Mouse (Mus musculus) brain, embryonic 18.5 days (tissue): ENCODE data around the gene Rab22a.
"Not testable (repeated sequence)": the region's sequence is repeated elsewhere in the genome, so short reads cannot be mapped to it uniquely, and the experiment has no call there.

Experiments used
- DNase-seq: peaks from one replicate; pipeline ENCODE4 v3.0.0-alpha.2; 2012; ENCODE audit warnings: low read depth, low spot score

The Rab22a gene

DNA sequence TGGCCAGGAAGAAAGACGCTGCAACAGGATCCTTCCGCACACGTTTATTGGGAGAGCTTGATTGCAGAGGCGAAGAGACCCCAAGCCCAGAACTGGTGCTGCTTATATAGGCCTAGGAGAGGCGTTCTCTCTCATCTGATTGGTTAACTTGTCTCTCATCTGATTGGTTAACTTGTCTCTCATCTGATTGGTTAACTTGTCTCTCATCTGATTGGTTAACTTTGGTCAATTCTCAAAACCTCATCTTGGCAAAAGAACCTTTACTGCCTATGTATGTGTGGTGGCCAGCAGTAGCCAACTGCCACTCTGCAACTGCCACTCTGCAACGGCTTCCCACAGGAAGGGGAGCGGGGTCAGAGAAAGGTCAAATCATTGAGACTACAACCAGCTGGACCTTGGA lies 59.6 kb downstream of the Rab22a start, which contains the start of gene 1700010B08Rik:
1700010B08Rik (plus strand) TSS at position 301 of the 400 bp plus-strand sequence.
- not testable (repeated sequence) for DNase-seq

DNA sequence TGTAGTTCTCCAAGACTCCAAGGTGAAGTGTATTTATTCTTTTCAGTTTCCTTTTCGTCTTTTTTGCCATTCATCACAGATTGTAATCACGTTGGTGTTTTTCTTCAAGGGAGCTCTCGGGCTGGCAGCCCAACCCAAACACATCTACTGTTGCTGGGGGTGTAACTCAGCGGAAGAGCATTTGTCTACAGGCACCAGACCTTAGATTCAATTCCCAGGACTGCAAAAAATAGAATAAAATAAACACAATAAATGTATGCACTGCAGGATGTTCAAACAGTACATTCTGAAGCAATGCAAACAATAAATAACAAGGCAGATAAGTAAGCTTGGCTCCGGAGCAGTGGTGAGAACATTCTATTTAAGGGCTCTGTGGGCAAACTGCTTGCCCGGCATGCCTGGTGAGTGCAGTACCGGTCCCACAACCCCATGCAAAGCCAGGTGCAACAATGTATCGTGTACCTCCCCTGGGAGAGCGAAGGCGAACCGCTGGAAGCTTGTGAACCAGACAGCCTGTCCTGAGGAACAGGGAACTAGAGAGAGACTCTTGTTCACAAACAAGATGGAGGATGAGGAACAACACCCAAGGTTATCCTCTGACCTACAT lies 62.8 kb downstream of the Rab22a start:
- DNase-seq, result no peak

DNA sequence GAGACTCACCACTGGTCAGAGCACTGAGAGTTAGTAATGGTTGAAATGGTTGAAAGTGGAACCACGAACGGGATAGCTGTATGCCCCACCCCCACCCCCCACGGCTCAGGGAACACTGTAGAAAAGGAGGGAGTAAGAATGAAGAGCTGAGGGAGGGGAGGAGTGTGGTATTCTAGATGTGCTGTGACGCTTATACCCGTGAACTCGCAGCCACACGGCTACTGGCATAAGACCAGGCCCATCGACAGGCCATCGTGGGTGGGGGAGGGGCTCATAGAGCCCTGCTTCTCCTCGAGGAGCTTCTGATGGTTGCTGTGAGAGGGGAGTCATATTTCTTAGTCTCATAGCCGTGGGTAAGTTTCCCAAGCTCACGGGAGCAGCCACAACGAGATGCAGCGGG lies 64.8 kb downstream of the Rab22a start:
- DNase-seq, result no peak

DNA sequence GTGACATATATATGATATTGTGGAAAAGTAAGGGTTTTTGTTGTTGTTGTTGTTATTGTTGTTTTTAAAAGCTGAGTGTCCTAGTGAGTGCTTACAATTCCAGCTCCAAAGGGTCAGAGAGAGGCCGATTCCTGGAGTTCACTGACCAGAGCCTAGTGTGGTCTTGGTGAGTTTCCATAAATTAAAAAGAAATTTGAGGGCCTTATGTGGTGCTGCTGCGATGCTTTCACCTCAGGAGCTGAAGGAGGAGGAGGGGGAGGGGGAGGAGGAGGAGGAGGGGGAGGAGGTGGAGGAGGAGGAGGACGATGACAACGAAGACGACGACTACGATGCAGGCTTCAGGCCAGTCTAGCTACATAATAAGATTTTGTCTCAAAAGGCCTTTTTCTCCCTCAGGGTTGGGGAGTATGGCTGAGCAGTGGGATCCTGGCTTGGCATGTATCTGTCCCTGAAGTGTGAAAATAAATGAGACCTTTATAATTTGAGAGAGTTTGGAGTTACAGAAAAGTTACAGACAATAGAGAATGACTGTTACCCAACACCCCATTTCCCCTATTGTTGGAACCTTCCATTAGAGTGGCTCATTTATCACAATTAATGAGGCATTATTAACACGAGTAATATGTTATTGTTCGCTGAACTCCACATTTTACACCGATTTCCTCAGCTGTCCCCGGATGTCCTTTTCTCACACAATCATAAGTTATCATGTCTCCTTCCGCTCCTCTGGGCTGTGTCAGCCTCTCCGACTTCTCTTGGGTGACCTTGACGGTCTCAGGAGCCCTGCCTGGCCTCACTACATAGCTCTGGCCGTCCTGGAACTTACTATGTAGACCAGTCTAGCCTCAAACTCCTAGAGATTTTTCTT lies 65.6 kb downstream of the Rab22a start:
- DNase-seq, result no peak

DNA sequence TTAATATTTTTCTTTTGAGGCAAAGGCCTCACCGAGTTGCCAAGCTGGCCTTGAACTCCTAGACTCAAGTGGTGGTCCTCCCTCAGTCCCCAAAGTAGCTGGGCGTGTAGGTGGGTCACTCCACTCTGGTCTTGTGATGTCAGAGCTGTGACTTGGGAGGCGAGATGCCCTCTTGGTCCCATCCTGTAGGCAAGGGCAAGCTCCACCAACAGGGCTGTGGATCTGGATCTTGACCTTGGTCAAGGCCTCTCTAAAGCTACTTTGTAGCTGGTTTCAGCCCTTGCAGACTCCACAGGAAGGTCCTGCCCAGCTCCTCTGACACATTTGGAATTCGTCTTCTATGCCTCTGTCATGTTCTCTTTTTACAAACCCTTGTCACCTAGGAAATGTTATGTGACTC lies 66.3 kb downstream of the Rab22a start:
- DNase-seq, result no peak

DNA sequence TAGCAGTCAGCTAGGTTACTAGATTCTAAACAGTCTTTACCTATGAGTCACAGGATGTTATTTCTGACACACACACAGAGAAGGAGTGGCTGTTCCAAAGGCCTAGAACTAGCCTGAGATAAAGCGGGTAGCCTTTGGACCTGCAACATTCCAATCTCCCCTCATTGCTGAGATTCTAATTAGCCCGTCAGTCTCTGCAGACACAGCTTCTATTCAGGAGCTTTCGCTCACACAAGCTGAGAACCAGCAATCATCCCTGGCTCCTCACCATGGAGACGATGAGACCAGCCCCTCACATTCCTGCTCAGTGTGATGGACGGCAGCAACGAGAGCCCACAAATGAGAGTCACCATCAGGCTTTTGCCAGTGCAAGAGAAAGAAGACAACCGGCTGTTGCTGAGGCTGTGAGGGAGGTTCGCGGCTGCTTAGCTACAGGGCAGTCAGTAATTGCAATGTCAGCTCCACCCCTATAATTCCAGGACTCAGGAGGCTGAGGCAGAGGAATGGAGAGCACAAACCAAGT lies 70.9 kb downstream of the Rab22a start:
- no peak for DNase-seq

DNA sequence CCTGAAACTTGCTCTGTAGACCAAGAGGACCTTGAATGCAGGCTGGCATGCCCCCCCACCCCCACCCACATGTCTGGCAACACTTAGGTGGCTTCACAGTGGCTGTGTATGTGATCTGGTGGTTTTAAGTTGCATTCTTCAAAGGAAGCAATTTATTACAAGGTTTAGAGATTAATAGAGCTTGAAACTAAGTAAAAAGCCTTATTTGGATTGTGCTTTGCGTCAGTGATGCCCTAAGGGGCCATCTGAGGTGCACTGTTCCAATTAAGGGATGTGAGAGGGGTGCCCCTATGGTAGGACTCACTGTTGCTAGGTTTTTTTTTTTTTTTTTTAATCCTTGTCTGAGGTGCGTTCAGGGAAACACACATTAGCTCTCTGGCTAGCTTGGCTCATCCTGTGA lies 74.9 kb downstream of the Rab22a start:
- no peak for DNase-seq

DNA sequence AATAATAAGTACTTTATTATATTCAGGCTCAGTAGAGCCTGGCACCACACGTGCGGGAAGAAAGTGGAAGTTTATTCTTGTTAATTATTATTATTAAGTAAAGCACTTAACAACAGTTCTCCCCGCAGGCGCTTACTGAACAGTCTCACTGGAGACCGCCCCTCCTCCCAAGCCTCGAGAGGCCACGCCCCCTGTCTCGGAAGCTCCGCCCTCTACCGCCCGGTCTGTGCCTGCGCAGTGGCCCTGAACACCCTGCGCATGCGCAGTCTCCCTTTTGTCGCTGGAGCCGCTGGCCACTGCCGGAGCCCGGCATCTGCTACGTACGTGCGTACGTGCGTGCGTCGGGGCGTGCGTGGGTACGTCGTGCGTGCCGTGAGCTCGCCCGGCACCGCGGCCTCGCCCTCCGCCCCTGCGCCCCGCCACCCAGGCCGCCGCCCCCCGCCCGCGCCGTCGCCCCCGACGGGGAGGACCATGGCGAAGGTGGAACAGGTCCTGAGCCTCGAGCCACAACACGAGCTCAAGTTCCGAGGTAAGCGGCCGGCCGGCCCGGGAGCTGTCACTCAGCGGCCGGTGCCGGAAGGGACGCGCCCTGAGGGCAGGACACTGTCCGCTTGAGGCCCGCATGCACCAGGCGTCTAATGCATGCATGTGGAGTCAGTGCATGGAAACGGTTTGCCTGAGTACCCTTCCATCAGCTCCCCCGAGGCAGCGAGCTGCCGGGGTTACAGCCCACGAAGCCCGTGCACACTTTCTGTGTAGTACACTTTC lies 77.8 kb downstream of the Rab22a start, which contains the start of gene Vapb:
Vapb (plus strand) TSS at position 290 of the 768 bp plus-strand sequence.
- peak; percentile 94 for DNase-seq

DNA sequence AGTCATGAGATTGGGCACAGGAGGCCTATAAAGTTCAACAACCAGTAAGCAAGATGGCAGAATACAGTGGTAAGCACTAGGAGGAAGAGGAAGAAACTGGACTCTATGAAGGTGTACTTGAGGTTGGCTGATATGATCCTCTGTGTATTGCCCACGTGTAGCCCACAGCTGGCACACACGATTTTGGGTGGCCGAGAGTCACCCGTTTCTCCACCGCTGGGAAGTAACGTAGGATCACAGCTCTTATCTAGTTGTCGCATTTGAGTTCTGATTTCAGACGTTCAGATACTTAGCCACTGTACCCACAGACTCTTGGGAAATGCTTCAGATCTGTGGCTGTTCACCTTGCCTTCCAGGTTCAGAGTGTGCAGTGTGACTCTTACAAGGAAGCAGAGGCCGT lies 78.7 kb downstream of the Rab22a start:
- DNase-seq, result no peak

DNA sequence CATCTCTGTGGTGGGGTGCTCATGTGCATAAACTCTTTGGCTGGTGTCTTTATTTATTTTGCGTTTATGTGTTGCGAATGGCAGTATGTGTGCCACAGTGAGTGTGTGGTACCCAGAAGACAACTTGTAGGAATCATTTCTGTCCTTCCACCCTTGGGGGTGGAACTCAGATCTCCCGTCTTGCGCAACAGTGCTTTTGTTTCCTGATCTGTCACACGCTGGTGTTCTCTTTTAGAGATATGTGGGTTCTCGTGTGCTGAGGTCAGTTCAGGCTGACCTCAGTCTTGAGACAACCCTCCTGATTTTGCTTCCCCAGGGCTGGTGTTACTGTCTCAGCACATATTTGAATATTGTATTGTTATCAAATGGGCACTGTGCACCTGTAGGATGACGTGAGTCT lies 79.5 kb downstream of the Rab22a start:
- DNase-seq, result no peak

DNA sequence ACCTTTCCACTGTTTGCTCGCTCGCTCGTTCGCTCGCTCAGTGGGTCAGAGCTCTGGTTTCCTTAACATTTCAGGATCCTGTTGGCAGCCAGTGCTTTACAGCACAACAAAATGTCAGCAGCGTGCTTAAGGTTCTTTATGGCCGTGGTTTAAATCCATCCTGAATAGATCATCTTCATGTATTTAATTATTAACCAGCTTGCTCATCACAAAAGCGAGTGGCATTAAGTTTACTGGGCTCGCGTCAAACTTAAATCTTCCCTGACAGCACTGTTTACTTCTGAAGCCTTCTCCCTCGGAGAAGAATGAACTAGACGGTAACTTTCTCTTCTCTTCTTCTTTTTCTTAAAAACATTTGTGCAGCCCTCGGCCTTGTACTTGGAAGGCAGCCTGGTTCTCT lies 82.5 kb downstream of the Rab22a start:
- no peak for DNase-seq

DNA sequence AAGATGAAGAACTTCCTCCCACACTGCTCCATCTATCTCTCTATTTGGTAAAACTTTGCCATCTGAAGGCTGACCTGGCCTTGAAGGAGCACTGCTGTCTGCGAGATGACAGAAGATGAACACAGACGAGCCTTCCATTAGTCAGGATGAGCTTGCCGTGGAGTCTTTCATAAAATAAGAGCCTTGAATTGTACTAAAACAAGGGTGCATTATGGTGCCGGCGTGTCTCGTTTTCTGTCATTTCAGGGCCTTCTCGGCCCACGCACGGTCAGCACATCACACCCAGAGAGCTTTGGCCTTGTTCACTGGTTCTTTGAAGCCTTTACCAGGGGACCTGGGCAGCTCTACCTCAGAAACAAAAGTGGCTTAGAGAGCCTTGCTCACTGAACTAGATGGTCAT lies 83.2 kb downstream of the Rab22a start:
- no peak for DNase-seq

DNA sequence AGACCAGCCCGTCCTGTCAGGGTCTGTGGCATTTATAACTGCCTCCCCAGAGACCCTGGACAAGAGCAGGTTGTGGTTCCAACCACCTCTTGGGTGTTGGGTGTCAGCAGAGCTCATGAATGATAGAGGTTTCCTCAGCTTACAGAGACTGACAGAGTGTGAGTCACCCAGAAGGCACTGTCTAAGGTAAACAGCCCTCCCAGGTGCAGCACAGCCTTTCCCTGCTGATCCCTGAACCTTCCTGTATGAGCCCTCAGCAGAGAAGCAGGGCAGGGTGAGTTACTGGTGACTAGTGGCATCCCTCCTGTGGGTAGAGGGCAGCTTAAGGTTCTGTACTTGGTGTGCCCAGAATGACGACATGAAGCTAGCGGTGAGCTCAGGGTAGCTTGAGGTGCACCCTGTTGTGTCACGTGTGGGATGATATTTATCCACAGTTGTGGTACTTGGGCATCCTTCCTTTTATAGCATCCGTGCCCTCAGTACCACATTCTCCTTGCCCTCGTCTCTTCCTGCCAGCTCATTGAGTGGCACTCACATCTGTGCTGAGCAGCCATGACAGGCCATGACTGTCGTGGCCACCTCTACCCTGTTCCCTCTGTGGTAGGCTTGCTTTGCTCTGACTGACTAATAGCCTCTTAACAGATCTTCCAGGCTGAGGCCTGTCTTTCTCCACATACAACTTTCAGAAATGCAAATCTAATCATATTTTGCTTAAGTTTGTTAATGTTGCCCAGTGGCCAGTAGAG lies 84.7 kb downstream of the Rab22a start:
- no peak for DNase-seq

DNA sequence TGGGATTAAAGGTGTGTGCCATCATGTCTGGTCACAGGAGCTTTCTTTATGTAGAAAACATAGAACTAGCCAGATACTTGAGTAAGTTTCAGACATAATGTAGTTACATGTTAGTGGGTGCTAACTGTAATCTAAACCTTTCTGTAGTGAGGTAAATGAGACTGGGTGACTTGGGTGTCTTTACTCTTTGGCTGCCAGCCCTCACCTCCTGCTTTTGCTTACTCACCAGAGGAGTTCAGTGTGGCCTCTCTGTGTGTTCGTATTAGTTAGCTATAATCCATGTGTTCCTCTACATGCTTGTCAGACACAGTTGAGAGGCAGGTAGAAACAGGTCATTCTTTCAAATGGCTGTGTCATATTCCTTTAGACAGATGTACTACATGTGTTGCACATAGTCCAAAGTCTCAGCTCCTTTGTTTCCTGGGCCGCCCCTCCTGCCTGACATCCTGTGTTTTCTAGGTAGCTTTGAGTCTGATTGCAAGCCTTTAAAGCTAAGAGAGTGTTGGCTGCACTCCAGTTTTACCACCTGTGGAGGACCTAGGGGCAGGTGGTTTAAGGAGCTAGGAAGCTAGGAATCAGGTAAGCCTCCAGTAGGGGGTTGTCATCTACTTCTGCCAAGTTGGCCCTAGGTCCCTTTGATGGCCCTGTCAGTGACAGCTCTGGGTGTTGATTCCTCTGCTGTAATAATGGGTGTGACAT lies 89.5 kb downstream of the Rab22a start:
- no peak for DNase-seq

DNA sequence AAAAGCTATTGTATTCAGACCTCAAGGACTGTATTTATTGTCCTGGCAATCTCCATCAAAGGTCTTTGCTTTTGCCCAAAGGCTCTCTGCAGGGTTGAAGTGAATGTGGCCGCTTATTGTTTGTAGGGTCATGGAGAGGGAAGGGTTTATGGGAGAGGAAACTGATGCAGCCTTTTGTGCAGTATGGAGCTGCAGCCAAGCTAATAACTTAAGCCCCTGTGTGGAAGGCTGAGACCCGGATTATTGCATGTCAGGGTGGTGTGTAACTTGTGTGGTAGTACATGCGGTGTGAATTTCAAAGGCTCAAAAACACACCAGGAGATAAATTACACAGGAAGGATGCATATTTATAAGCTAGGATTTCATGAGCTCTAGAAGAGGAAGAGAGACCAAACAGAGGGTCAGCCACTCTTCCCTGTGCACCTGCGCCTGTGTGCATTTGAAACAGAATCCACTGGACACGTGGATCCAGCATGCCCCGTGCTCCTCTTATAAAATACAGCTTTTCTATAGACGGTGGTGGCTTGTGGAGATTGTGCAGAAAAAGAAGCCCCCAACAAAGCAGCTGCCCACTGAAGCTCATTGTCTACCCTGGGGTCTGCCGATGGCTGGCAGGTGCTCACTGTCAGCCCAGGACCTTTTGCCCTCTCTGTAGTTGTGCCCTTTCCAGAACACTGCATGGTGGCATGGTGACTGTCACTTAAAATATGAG lies 96.0 kb downstream of the Rab22a start:
- DNase-seq, result no peak
